Mouse (Mus musculus) CH12.LX (cell line): ENCODE results near the gene Fam49a. TPM values are rescaled to one million over a fixed set of nuclear protein-coding genes. Genes with fewer than 3 reads are reported as not detected.

Experiments
- DNase-seq: peaks from one replicate; pipeline ENCODE4 v3.0.0-alpha.2; 2013; ENCODE audit errors: extremely low read depth
- H3K27ac ChIP-seq: 2 replicates; pipeline ENCODE4 v1.5.1; 2012; ENCODE audit warnings: low read depth, mild to moderate bottlenecking, control low read depth, moderate library complexity; ENCODE audit not compliant: insufficient read depth
- H3K27me3 ChIP-seq: replicated peaks from 2 replicates; pipeline ENCODE3; 2012; ENCODE audit warnings: inconsistent platforms
- H3K36me3 ChIP-seq, 2 experiments: replicated peaks in 1 of 2; 2 replicates each; pipeline versions ENCODE3 to v1.6.1; 2012; ENCODE audit warnings: inconsistent platforms in 1 of 2, low read length in 1 of 2, mild to moderate bottlenecking in 1 of 2, mixed read lengths in 1 of 2, moderate library complexity in 1 of 2; ENCODE audit not compliant: control insufficient read depth in 1 of 2, insufficient read depth in 1 of 2
- H3K4me1 ChIP-seq, 2 experiments: 2 replicates each; pipeline ENCODE4 v1.6.1; 2012; ENCODE audit warnings: inconsistent platforms in 1 of 2, moderate library complexity in 1 of 2; ENCODE audit not compliant: insufficient read depth in 2 of 2, control insufficient read depth in 1 of 2
- H3K4me2 ChIP-seq: 2 replicates; pipeline ENCODE4 v1.6.1; 2012; ENCODE audit warnings: low read depth, mild to moderate bottlenecking, control low read depth; ENCODE audit not compliant: poor library complexity, insufficient read depth, severe bottlenecking
- H3K4me3 ChIP-seq, 3 experiments: fragments of 150-350 bp in 1 of 3; sonication (generic) in 1 of 3; replicated peaks in 1 of 3; 2 replicates each; pipeline versions ENCODE3 to v1.5.1; 2011 to 2012; ENCODE audit warnings: low read depth in 2 of 3, low read length in 2 of 3, mild to moderate bottlenecking in 2 of 3, moderate library complexity in 2 of 3, control low read depth in 1 of 3, improper control_type of control experiment in 1 of 3, inconsistent platforms in 1 of 3, mixed read lengths in 1 of 3; ENCODE audit not compliant: poor library complexity in 1 of 3
- H3K79me2 ChIP-seq: replicated peaks from 2 replicates; pipeline ENCODE4 v1.6.1; 2012; ENCODE audit warnings: mild to moderate bottlenecking, moderate library complexity; ENCODE audit not compliant: control insufficient read depth, poor library complexity, insufficient read depth, severe bottlenecking; ENCODE audit errors: extremely low read depth
- H3K9ac ChIP-seq: 2 replicates; pipeline ENCODE4 v1.6.1; 2012; ENCODE audit warnings: low read depth, mild to moderate bottlenecking, control low read depth, moderate library complexity; ENCODE audit not compliant: insufficient read depth
- H3K9me3 ChIP-seq: replicated peaks from 2 replicates; pipeline ENCODE3; 2012; ENCODE audit warnings: low read length, inconsistent platforms, mixed read lengths
- CHD2 ChIP-seq: IDR thresholded peaks from 2 replicates; pipeline ENCODE4 v1.6.1; 2011; ENCODE audit warnings: low read length, improper control_type of control experiment
- EP300 ChIP-seq: IDR thresholded peaks from 2 replicates; pipeline ENCODE4 v1.6.1; 2011; ENCODE audit warnings: low read length, improper control_type of control experiment
- ETS1 ChIP-seq: conservative IDR thresholded peaks from 2 replicates; pipeline ENCODE4 v1.6.1; 2012; ENCODE audit warnings: low read depth, mild to moderate bottlenecking, inconsistent platforms, low read length, improper control_type of control experiment, moderate library complexity
- JUND ChIP-seq: conservative IDR thresholded peaks from 2 replicates; pipeline ENCODE4 v1.6.1; 2011; ENCODE audit warnings: low read depth, low read length, improper control_type of control experiment
- MAFK ChIP-seq: IDR thresholded peaks from 2 replicates; pipeline ENCODE4 v1.6.1; 2011; ENCODE audit warnings: low read length, improper control_type of control experiment; ENCODE audit not compliant: insufficient replicate concordance
- MAX ChIP-seq: IDR thresholded peaks from 2 replicates; pipeline ENCODE4 v1.6.1; 2011; ENCODE audit warnings: low read length, improper control_type of control experiment
- MAZ ChIP-seq: IDR thresholded peaks from 2 replicates; pipeline ENCODE4 v1.6.1; 2012; ENCODE audit warnings: low read depth, mild to moderate bottlenecking, inconsistent platforms, low read length, improper control_type of control experiment, moderate library complexity
- POLR2AphosphoS2 ChIP-seq: IDR thresholded peaks from 2 replicates; pipeline ENCODE4 v1.6.1; 2011; ENCODE audit warnings: low read depth, low read length, improper control_type of control experiment
- UBTF ChIP-seq: IDR thresholded peaks from 2 replicates; pipeline ENCODE4 v1.6.1; 2012; ENCODE audit warnings: low read depth, mild to moderate bottlenecking, inconsistent platforms, low read length, improper control_type of control experiment, moderate library complexity
- ZNF384 ChIP-seq: IDR thresholded peaks from 2 replicates; pipeline ENCODE4 v1.6.1; 2012; ENCODE audit warnings: low read depth, low read length, improper control_type of control experiment, inconsistent platforms
- dilution Hi-C: fragments of 300-500 bp; cut with MboI; formaldehyde crosslinking; loops from 2 replicates; pipeline ENCODE4 v1.14.3; 2020; ENCODE audit warnings: low sequenced_read_pairs; ENCODE audit not compliant: extremely low pct_unique_long_range_greater_than_20kb, extremely low pct_ligation_motif_present
- in situ Hi-C: fragments of 300-500 bp; cut with MboI; formaldehyde crosslinking; loops from 3 replicates; pipeline ENCODE4 v1.14.3; 2019; ENCODE audit warnings: low sequenced_read_pairs, low pct_ligation_motif_present, low pct_unique_long_range_greater_than_20kb, mixed read lengths
- polyA plus RNA-seq: library from polyadenylated mRNA; unstranded; fragments of >175 nt; gene quantifications from 2 replicates; pipeline ENCODE4 v1.2.1, GENCODE M21; 2012; ENCODE audit warnings: low read depth; ENCODE audit not compliant: insufficient read length
- total RNA-seq, 2 experiments: library from RNA; depleted of rRNA; stranded (reverse); fragments of 300-350 nt in 1 of 2; fragments of >200 nt in 1 of 2; gene quantifications; 2 replicates each; pipeline ENCODE4 v1.2.3; 2012 to 2014

Fam49a gene
- total and polyA plus RNA-seq, 3 experiments, result 11.4 to 21.3 (median 17.9) TPM

GRCm38 (mm10) chr12:12306214-12306613 is 44.3 kb downstream of the Fam49a start:
- in situ Hi-C loops, result loop anchor here (5.0 kb wide), 1 partner anchor 34 kb away; no protein-coding TSS in a partner anchor
- H3K79me2 ChIP-seq, result no peaks in the 10 kb centered on the region
- H3K4me2 ChIP-seq, result no peak overlapping the region
- H3K9me3 ChIP-seq, result no peaks in the 10 kb centered on the region
- no peak for TF ChIP-seq JUND
- TF ChIP-seq MAZ, result no peak
- TF ChIP-seq UBTF, result no peak
- TF ChIP-seq EP300, result no peak
- H3K27ac ChIP-seq, result no peak overlapping the region
- dilution Hi-C loops, result no loop called here
- peaks cover 21 to 65% of the 10 kb centered on the region in 2 experiments for H3K4me1 ChIP-seq
- no peak overlapping the region for H3K4me3 ChIP-seq
- H3K9ac ChIP-seq, result no peak overlapping the region
- no peaks in the 10 kb centered on the region for H3K27me3 ChIP-seq
- no peak for DNase-seq
- H3K36me3 ChIP-seq, result peaks cover 8 to 47% of the 10 kb centered on the region in 2 experiments

- no peaks in the 10 kb centered on the region for H3K9me3 ChIP-seq
- dilution Hi-C loops, result no loop called here
- no peaks in the 10 kb centered on the region for H3K79me2 ChIP-seq
Observed at GRCm38 (mm10) chr12:12306814-12307213, 44.9 kb downstream of the Fam49a start.

DNA sequence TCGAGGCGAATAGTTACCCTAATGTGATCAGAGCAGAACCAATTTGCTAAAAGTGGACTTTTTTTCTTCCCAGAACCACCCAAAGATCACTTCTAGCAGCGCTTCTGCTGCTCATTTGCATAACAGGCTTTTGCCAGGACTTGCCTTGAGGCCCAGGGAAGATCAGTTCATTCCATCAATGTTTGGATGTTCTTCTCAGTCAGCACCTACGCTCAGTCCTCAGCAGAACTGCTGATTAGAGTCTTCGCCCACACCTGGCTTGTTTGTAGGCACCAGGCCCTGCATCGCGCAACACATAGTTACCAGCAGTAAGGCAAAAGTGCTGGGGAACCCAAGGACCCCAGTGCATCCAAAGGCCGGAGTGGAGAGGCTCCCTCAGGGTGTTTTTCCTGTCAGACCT is 45.3 kb downstream of the Fam49a start:
- H3K4me2 ChIP-seq, result no peak overlapping the region
- H3K4me1 ChIP-seq, result peaks cover 17 to 62% of the 10 kb centered on the region in 2 experiments
- no peak overlapping the region for H3K27ac ChIP-seq
- no peak for DNase-seq
- no peak overlapping the region for H3K9ac ChIP-seq
- no peaks in the 10 kb centered on the region for H3K27me3 ChIP-seq
- TF ChIP-seq ETS1, result no peak
- TF ChIP-seq POLR2AphosphoS2, result no peak
- no peak for TF ChIP-seq MAX
- no peak for TF ChIP-seq ZNF384
- no peak for TF ChIP-seq CHD2
- TF ChIP-seq, all 38 proteins: peak for 0
- in situ Hi-C loops (loop anchor here (5.0 kb wide), 1 partner anchor 35 kb away; no protein-coding TSS in a partner anchor), dilution Hi-C loops (no loop called here)
- H3K9me3 ChIP-seq, result no peaks in the 10 kb centered on the region
- no peak overlapping the region for H3K4me3 ChIP-seq
- no peaks in the 10 kb centered on the region for H3K79me2 ChIP-seq
- peaks cover 8 to 54% of the 10 kb centered on the region in 2 experiments for H3K36me3 ChIP-seq

More at GRCm38 (mm10) chr12:12306814-12307213, 44.9 kb downstream of the Fam49a start:
- Histone ChIP-seq H3K4me1 (peaks cover 17 to 61% of the 10 kb centered on the region in 2 experiments), H3K9ac (no peak overlapping the region), H3K4me2 (no peak overlapping the region), H3K36me3 (peaks cover 8 to 50% of the 10 kb centered on the region in 2 experiments), H3K4me3 (no peak overlapping the region), H3K27me3 (no peaks in the 10 kb centered on the region)
- DNase-seq, result no peak
- in situ Hi-C loops, result loop anchor here (5.0 kb wide), 1 partner anchor 35 kb away; no protein-coding TSS in a partner anchor
- no peak for TF ChIP-seq MAFK
- TF ChIP-seq, all 38 proteins: peak for 0
- no peak overlapping the region for H3K27ac ChIP-seq
